Mouse (Mus musculus) olfactory bulb, adult 2 months (tissue): ENCODE results near the gene Vps52.

Experiments used
- CTCF ChIP-seq: fragments of 200-500 bp; IDR thresholded peaks from 2 replicates; pipeline ENCODE4 v1.5.1; 2012; ENCODE audit warnings: low read depth, mild to moderate bottlenecking, low read length, moderate library complexity; ENCODE audit not compliant: insufficient read depth
- POLR2A ChIP-seq: fragments of 200-500 bp; IDR thresholded peaks from 2 replicates; pipeline ENCODE4 v1.6.1; 2012; ENCODE audit warnings: mild to moderate bottlenecking, low read depth, low read length, moderate library complexity; ENCODE audit not compliant: insufficient read depth

- TF ChIP-seq CTCF (no peak), POLR2A (no peak)
Observed at GRCm38 (mm10) chr17:33991788-33992664, 36.4 kb downstream of the Vps52 start.
